Mouse (Mus musculus): ENCODE results near the gene Thtpa. TPM values are rescaled to one million over a fixed set of nuclear protein-coding genes. Genes with fewer than 3 reads are reported as not detected.

The Thtpa gene
- polyA plus RNA-seq, 1 experiment: 11.5 TPM

- Histone ChIP-seq H3K27me3 (ENCODE audit: control insufficient read depth, insufficient read depth, insufficient read length) (no peaks in the 10 kb centered on the region), H3K79me3 (ENCODE audit: low read depth) (no peaks in the 10 kb centered on the region), H3K36me3 (ENCODE audit: control insufficient read depth, insufficient read depth) (no peaks in the 10 kb centered on the region), H3K4me3 (ENCODE audit: insufficient read depth, poor library complexity, severe bottlenecking) (no peak overlapping the region), H3K79me2 (ENCODE audit: control insufficient read depth, insufficient read depth) (no peaks in the 10 kb centered on the region), H3ac (ENCODE audit: control insufficient read depth, insufficient read length, low read depth) (no peak overlapping the region)
- no peak for TF ChIP-seq USF1 (IDR thresholded peaks at IDR 0.05; ENCODE audit: low read depth)
- no peak for TF ChIP-seq CTCF (IDR thresholded peaks at IDR 0.05; ENCODE audit: control insufficient read depth, insufficient read depth, insufficient read length)
- TF ChIP-seq MYOD1 (IDR thresholded peaks at IDR 0.05; ENCODE audit: control insufficient read depth, insufficient read length, low read depth): no peak
- TF ChIP-seq MYOG (IDR thresholded peaks at IDR 0.05; ENCODE audit: control insufficient read depth, extremely low read depth, insufficient read length): no peak
- TF ChIP-seq CEBPB (IDR thresholded peaks at IDR 0.05; ENCODE audit: low read depth): no peak
- no peak for TF ChIP-seq FOSL1 (IDR thresholded peaks at IDR 0.05; ENCODE audit: insufficient read depth, low read length, poor library complexity, severe bottlenecking)
- TF ChIP-seq MAX (IDR thresholded peaks at IDR 0.05): no peak
Observed at GRCm38 (mm10) chr14:55085324-55086008, 9.1 kb upstream of the Thtpa start.

- Histone ChIP-seq H3K36me3 (ENCODE audit: control insufficient read depth, insufficient read depth) (no peaks in the 10 kb centered on the region), H3K4me3 (ENCODE audit: insufficient read depth, poor library complexity, severe bottlenecking) (no peak overlapping the region), H3K27me3 (ENCODE audit: control insufficient read depth, insufficient read depth, insufficient read length) (no peaks in the 10 kb centered on the region), H3ac (ENCODE audit: control insufficient read depth, insufficient read length, low read depth) (no peak overlapping the region), H3K79me3 (ENCODE audit: low read depth) (no peaks in the 10 kb centered on the region), H3K79me2 (ENCODE audit: control insufficient read depth, insufficient read depth) (no peaks in the 10 kb centered on the region)
- TF ChIP-seq MYOG (IDR thresholded peaks at IDR 0.05; ENCODE audit: control insufficient read depth, extremely low read depth, insufficient read length) (no peak), FOSL1 (IDR thresholded peaks at IDR 0.05; ENCODE audit: insufficient read depth, low read length, poor library complexity, severe bottlenecking) (no peak), MAX (IDR thresholded peaks at IDR 0.05) (no peak), MYOD1 (IDR thresholded peaks at IDR 0.05; ENCODE audit: control insufficient read depth, insufficient read length, low read depth) (no peak), CEBPB (IDR thresholded peaks at IDR 0.05; ENCODE audit: low read depth) (no peak)
Observed at GRCm38 (mm10) chr14:55086009-55086514, 8.5 kb upstream of the Thtpa start.

GRCm38 (mm10) chr14:55089199-55089947 is 5.2 kb upstream of the Thtpa start:
- no peaks in the 10 kb centered on the region for H3K36me3 ChIP-seq (ENCODE audit: control insufficient read depth, insufficient read depth)
- no peaks in the 10 kb centered on the region for H3K79me3 ChIP-seq (ENCODE audit: low read depth)
- no peaks in the 10 kb centered on the region for H3K79me2 ChIP-seq (ENCODE audit: control insufficient read depth, insufficient read depth)
- H3ac ChIP-seq (ENCODE audit: control insufficient read depth, insufficient read length, low read depth): no peak overlapping the region
- H3K27me3 ChIP-seq (ENCODE audit: control insufficient read depth, insufficient read depth, insufficient read length): no peaks in the 10 kb centered on the region
- H3K4me3 ChIP-seq (ENCODE audit: insufficient read depth, poor library complexity, severe bottlenecking): no peak overlapping the region
- TF ChIP-seq MYOG (IDR thresholded peaks at IDR 0.05; ENCODE audit: control insufficient read depth, extremely low read depth, insufficient read length) (no peak), CEBPB (IDR thresholded peaks at IDR 0.05; ENCODE audit: low read depth) (no peak), CTCF (IDR thresholded peaks at IDR 0.05; ENCODE audit: control insufficient read depth, insufficient read depth, insufficient read length) (no peak), MYOD1 (IDR thresholded peaks at IDR 0.05; ENCODE audit: control insufficient read depth, insufficient read length, low read depth) (no peak), FOSL1 (IDR thresholded peaks at IDR 0.05; ENCODE audit: insufficient read depth, low read length, poor library complexity, severe bottlenecking) (no peak), USF1 (IDR thresholded peaks at IDR 0.05; ENCODE audit: low read depth) (no peak), MAX (IDR thresholded peaks at IDR 0.05) (no peak)

- TF ChIP-seq MYOD1 (IDR thresholded peaks at IDR 0.05; ENCODE audit: control insufficient read depth, insufficient read length, low read depth) (no peak), MAX (IDR thresholded peaks at IDR 0.05) (no peak), CTCF (IDR thresholded peaks at IDR 0.05; ENCODE audit: control insufficient read depth, insufficient read depth, insufficient read length) (no peak), FOSL1 (IDR thresholded peaks at IDR 0.05; ENCODE audit: insufficient read depth, low read length, poor library complexity, severe bottlenecking) (no peak), CEBPB (IDR thresholded peaks at IDR 0.05; ENCODE audit: low read depth) (no peak), USF1 (IDR thresholded peaks at IDR 0.05; ENCODE audit: low read depth) (no peak), MYOG (IDR thresholded peaks at IDR 0.05; ENCODE audit: control insufficient read depth, extremely low read depth, insufficient read length) (no peak)
- Histone ChIP-seq H3ac (ENCODE audit: control insufficient read depth, insufficient read length, low read depth) (peak overlapping the region; percentile 47), H3K27me3 (ENCODE audit: control insufficient read depth, insufficient read depth, insufficient read length) (no peaks in the 10 kb centered on the region), H3K79me3 (ENCODE audit: low read depth) (no peaks in the 10 kb centered on the region), H3K36me3 (ENCODE audit: control insufficient read depth, insufficient read depth) (no peaks in the 10 kb centered on the region), H3K4me3 (ENCODE audit: insufficient read depth, poor library complexity, severe bottlenecking) (peak overlapping the region; percentile 45), H3K79me2 (ENCODE audit: control insufficient read depth, insufficient read depth) (peaks cover 8% of the 10 kb centered on the region)
Observed at GRCm38 (mm10) chr14:55091209-55091865, 3.2 kb upstream of the Thtpa start.

- Histone ChIP-seq H3K79me3 (ENCODE audit: low read depth) (no peaks in the 10 kb centered on the region), H3K36me3 (ENCODE audit: control insufficient read depth, insufficient read depth) (no peaks in the 10 kb centered on the region), H3K79me2 (ENCODE audit: control insufficient read depth, insufficient read depth) (peaks cover 8% of the 10 kb centered on the region), H3K4me3 (ENCODE audit: insufficient read depth, poor library complexity, severe bottlenecking) (peak within 1 kb of the TSS; percentile 45), H3ac (ENCODE audit: control insufficient read depth, insufficient read length, low read depth) (peak within 1 kb of the TSS; percentile 47), H3K27me3 (ENCODE audit: control insufficient read depth, insufficient read depth, insufficient read length) (no peaks in the 10 kb centered on the region)
- TF ChIP-seq FOSL1 (IDR thresholded peaks at IDR 0.05; ENCODE audit: insufficient read depth, low read length, poor library complexity, severe bottlenecking): no peak
- TF ChIP-seq CTCF (IDR thresholded peaks at IDR 0.05; ENCODE audit: control insufficient read depth, insufficient read depth, insufficient read length): no peak
- TF ChIP-seq MYOG (IDR thresholded peaks at IDR 0.05; ENCODE audit: control insufficient read depth, extremely low read depth, insufficient read length): no peak
- TF ChIP-seq MAX (IDR thresholded peaks at IDR 0.05): peak; percentile 40
- TF ChIP-seq MYOD1 (IDR thresholded peaks at IDR 0.05; ENCODE audit: control insufficient read depth, insufficient read length, low read depth): peak; percentile 24
- TF ChIP-seq USF1 (IDR thresholded peaks at IDR 0.05; ENCODE audit: low read depth): no peak
- TF ChIP-seq CEBPB (IDR thresholded peaks at IDR 0.05; ENCODE audit: low read depth): no peak
Observed at GRCm38 (mm10) chr14:55092011-55092577, 2.5 kb upstream of the Thtpa start, which contains the start of gene Zfhx2. Gene Zfhx2, minus strand, starts transcription at chr14:55092324.
